Mouse (Mus musculus) lung, embryonic 15.5 days (tissue): ENCODE measurements around the gene Prkn. TPM values are rescaled to one million over a fixed set of nuclear protein-coding genes. Genes with fewer than 3 reads are reported as not detected.

ENCODE experiments used
- ATAC-seq: fragments of 200-750 bp; cut with Nextera tagmentation; 2 replicates; pipeline ENCODE4 v1.8.0; 2017; ENCODE audit warnings: moderate number of reproducible peaks, borderline replicate concordance; ENCODE audit not compliant: low FRiP score, low TSS enrichment; ENCODE audit errors: extremely low read depth
- H3K27ac ChIP-seq: fragments of 300-500 bp; sonication (generic); 2 replicates; pipeline ENCODE4 v1.5.1; 2015; ENCODE audit warnings: moderate library complexity, mild to moderate bottlenecking, inconsistent platforms
- H3K27me3 ChIP-seq: fragments of 300-500 bp; sonication (generic); 2 replicates; pipeline ENCODE4 v1.6.1; 2015; ENCODE audit warnings: inconsistent platforms
- H3K36me3 ChIP-seq: fragments of 300-500 bp; sonication (generic); 2 replicates; pipeline ENCODE4 v1.6.1; 2015; ENCODE audit warnings: inconsistent platforms
- H3K4me1 ChIP-seq: fragments of 300-500 bp; sonication (generic); 2 replicates; pipeline ENCODE4 v1.6.1; 2015; ENCODE audit warnings: inconsistent platforms
- H3K4me2 ChIP-seq: fragments of 300-500 bp; sonication (generic); 2 replicates; pipeline ENCODE4 v1.6.1; 2015; ENCODE audit warnings: inconsistent platforms, mild to moderate bottlenecking, moderate library complexity
- H3K4me3 ChIP-seq: fragments of 300-500 bp; sonication (generic); 2 replicates; pipeline ENCODE4 v1.5.1; 2015; ENCODE audit warnings: mild to moderate bottlenecking, inconsistent platforms
- H3K9ac ChIP-seq: fragments of 300-500 bp; sonication (generic); 2 replicates; pipeline ENCODE4 v1.6.1; 2015; ENCODE audit warnings: inconsistent platforms
- H3K9me3 ChIP-seq: fragments of 300-500 bp; sonication (generic); 2 replicates; pipeline ENCODE4 v1.6.1; 2016; ENCODE audit warnings: inconsistent platforms
- WGBS: fragments of 180-500 bp; shearing (Covaris S2); methylation state at CpG from one replicate; pipeline ENCODE4 v1.1.7; 2015; 5-methylcytosine and 5-hydroxymethylcytosine counted together
- polyA plus RNA-seq: library from polyadenylated mRNA; unstranded; fragments of >200 nt; fragmentation: Nextera tagmentation; extraction: Ambion mirVana; gene quantifications from 2 replicates; pipeline ENCODE4 v1.2.1, GENCODE M21; 2015

The Prkn gene
- polyA plus RNA-seq, 1 experiment from 2014 or later, result 0.90 TPM

DNA sequence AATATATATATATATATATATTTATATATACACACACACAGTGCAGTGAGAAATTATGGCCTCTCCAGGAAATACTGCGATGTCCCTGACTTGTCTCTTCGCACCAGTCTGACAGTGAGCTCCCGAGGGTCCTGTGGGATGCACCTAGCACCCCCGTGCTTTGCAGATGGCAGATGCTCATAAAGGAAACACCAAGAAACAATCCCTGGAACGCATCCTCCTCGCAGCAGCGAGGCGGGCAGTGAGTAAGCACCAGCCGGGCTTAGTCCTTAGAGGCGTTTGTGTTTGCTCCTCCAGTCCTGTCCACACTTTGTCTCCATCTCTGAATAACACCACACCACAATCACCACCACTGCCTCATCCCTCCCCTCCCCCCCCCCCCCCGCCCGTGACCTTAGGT, 939.4 kb downstream of the Prkn start:
- Histone ChIP-seq H3K9ac (no peak overlapping the region), H3K36me3 (no peaks in the 10 kb centered on the region), H3K27ac (no peak overlapping the region), H3K4me1 (no peaks in the 10 kb centered on the region), H3K9me3 (no peaks in the 10 kb centered on the region), H3K27me3 (no peaks in the 10 kb centered on the region), H3K4me3 (no peak overlapping the region), H3K4me2 (no peak overlapping the region)
- 72% methylated on average over 11 of the region's 12 CpGs for WGBS
- ATAC-seq, result no peak

DNA sequence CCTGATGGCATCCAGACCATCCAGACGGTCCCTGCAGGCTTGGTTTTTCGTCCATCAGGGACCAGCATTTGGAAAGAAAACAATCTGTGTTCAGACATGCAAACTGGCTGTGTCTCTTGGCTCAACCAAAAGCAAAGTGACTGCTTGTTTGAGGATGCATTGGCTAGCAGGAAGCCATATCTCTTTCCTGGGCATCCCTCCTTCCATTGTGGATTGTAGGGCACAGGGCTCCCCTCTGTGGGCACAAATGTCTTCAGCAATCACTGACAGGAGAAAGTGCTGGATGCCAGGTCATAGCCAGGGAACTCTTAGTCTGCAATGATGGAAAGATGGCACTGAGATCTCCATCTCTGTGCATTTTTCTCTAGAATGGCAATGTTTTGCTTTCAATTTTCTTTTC, 939.8 kb downstream of the Prkn start:
- ATAC-seq, result no peak
- WGBS, result 46% methylated on average over 2 of the region's 2 CpGs

GRCm38 (mm10) chr17:11780805-11781481, 940.8 kb downstream of the Prkn start:
- no peaks in the 10 kb centered on the region for H3K4me1 ChIP-seq
- H3K4me2 ChIP-seq, result no peak overlapping the region
- no peak overlapping the region for H3K9ac ChIP-seq
- H3K27ac ChIP-seq, result no peak overlapping the region
- ATAC-seq, result no peak
- H3K27me3 ChIP-seq, result no peaks in the 10 kb centered on the region
- no peaks in the 10 kb centered on the region for H3K36me3 ChIP-seq
- H3K9me3 ChIP-seq, result no peaks in the 10 kb centered on the region
- 63% methylated on average over 12 of the region's 12 CpGs for WGBS
- H3K4me3 ChIP-seq, result no peak overlapping the region

More for the DNA sequence above, 939.8 kb downstream of the Prkn start:
- Histone ChIP-seq H3K4me1 (no peaks in the 10 kb centered on the region), H3K27ac (no peak overlapping the region), H3K9me3 (no peaks in the 10 kb centered on the region), H3K4me3 (no peak overlapping the region), H3K27me3 (no peaks in the 10 kb centered on the region), H3K9ac (no peak overlapping the region), H3K36me3 (no peaks in the 10 kb centered on the region), H3K4me2 (no peak overlapping the region)

DNA sequence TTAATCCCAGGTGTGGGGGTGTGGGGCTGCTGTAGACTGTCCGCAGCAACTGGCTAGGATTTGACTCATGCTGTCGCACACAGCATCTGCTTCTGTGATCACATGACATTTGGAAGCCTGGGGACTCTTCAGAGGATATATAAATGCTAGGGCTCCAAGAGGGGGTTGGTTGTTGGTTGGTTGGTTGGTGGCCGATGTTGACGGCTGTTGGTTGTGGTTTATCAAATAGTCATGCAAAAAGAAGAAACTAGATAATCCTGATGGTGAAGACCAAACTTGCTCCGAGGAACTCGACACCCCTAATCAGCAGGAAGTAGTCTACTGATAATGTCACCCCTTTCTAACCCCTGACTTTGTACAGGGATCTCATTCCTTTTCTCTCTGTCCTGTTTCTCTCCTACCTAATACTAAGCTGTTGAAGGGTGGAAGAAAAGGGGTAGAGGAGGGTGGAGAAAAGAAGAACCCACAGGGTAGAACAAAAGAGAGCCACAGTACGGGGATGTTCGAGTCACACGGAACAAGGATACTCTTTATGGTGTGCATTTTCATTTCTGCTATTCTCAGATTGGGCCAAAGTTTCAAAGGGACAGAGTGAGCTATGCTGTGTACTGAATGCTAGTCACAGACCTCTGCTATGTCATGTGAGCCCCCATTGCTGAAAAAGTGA, 948.2 kb downstream of the Prkn start:
- no peak for ATAC-seq
- no peak overlapping the region for H3K4me3 ChIP-seq
- no peaks in the 10 kb centered on the region for H3K36me3 ChIP-seq
- no peak overlapping the region for H3K9ac ChIP-seq
- no peak overlapping the region for H3K4me2 ChIP-seq
- H3K27ac ChIP-seq, result no peak overlapping the region
- no peaks in the 10 kb centered on the region for H3K4me1 ChIP-seq
- H3K27me3 ChIP-seq, result no peaks in the 10 kb centered on the region
- 71% methylated on average over 9 of the region's 9 CpGs for WGBS
- H3K9me3 ChIP-seq, result no peaks in the 10 kb centered on the region

- H3K4me2 ChIP-seq, result no peak overlapping the region
- no peaks in the 10 kb centered on the region for H3K9me3 ChIP-seq
- 63% methylated on average over 3 of the region's 3 CpGs for WGBS
- no peaks in the 10 kb centered on the region for H3K27me3 ChIP-seq
- H3K36me3 ChIP-seq, result no peaks in the 10 kb centered on the region
- H3K4me1 ChIP-seq, result no peaks in the 10 kb centered on the region
- H3K27ac ChIP-seq, result no peak overlapping the region
- no peak overlapping the region for H3K4me3 ChIP-seq
- H3K9ac ChIP-seq, result no peak overlapping the region
- ATAC-seq, result no peak
Measured at GRCm38 (mm10) chr17:11795979-11796378, 955.8 kb downstream of the Prkn start.

- H3K4me3 ChIP-seq, result no peak overlapping the region
- WGBS, result 87% methylated on average over 4 of the region's 4 CpGs
- no peaks in the 10 kb centered on the region for H3K9me3 ChIP-seq
- H3K27ac ChIP-seq, result no peak overlapping the region
- H3K9ac ChIP-seq, result no peak overlapping the region
- no peaks in the 10 kb centered on the region for H3K36me3 ChIP-seq
- no peaks in the 10 kb centered on the region for H3K4me1 ChIP-seq
- H3K4me2 ChIP-seq, result no peak overlapping the region
- no peaks in the 10 kb centered on the region for H3K27me3 ChIP-seq
- no peak for ATAC-seq
Measured at GRCm38 (mm10) chr17:11801226-11801625, 961.0 kb downstream of the Prkn start.

- 55% methylated on average over 3 of the region's 3 CpGs for WGBS
- no peak for ATAC-seq
- Histone ChIP-seq H3K9ac (no peak overlapping the region), H3K27ac (no peak overlapping the region), H3K36me3 (no peaks in the 10 kb centered on the region), H3K9me3 (no peaks in the 10 kb centered on the region), H3K4me3 (no peak overlapping the region), H3K27me3 (no peaks in the 10 kb centered on the region), H3K4me1 (no peaks in the 10 kb centered on the region), H3K4me2 (no peak overlapping the region)
Measured at GRCm38 (mm10) chr17:11807280-11807679, 967.1 kb downstream of the Prkn start.

DNA sequence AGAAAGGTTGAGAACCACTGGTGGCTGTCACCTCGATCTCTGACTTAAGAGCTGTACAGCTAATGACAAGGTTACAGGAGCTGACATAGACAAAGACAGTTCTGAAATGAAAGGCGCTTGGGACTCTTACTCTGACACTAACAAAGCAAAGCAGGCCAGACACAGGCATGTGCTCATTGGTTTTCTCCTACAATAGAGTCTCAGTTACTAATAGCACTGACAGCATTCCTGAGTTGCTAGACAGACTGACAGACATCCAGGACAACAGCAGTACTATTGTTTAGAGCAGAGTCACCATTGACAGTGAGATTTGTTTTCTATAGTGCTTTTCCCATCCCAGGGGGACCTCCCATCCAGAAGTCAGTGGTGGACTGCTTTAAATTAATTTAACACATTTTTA, 977.7 kb downstream of the Prkn start:
- ATAC-seq, result no peak
- Histone ChIP-seq H3K4me1 (no peaks in the 10 kb centered on the region), H3K36me3 (no peaks in the 10 kb centered on the region), H3K4me3 (no peak overlapping the region), H3K4me2 (no peak overlapping the region), H3K9me3 (no peaks in the 10 kb centered on the region), H3K27me3 (no peaks in the 10 kb centered on the region), H3K27ac (no peak overlapping the region), H3K9ac (no peak overlapping the region)
- WGBS, result 73% methylated on average over 2 of the region's 2 CpGs

DNA sequence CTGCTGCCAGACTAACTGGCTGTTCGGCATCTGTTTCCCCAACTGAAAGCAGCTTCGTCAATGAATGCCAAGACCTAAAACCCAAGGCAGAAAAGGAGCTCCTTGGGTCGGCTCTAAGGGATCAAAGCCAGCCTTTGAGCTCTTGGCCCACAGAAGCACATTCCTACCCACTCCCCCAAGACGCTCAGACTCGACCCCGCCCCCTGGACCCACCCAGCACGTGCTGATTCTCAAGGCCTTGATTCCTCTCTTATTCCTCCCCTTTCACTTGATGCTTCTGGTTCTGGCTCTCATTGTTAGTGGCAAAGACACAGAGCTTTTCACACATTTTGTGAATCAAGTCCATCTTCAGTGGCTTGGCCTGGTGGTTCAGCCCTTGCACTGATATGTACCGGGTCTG, 979.3 kb downstream of the Prkn start:
- Histone ChIP-seq H3K27ac (no peak overlapping the region), H3K27me3 (no peaks in the 10 kb centered on the region), H3K9me3 (no peaks in the 10 kb centered on the region), H3K4me3 (no peak overlapping the region), H3K4me1 (no peaks in the 10 kb centered on the region), H3K9ac (no peak overlapping the region), H3K4me2 (no peak overlapping the region), H3K36me3 (no peaks in the 10 kb centered on the region)
- 53% methylated on average over 8 of the region's 8 CpGs for WGBS
- no peak for ATAC-seq

DNA sequence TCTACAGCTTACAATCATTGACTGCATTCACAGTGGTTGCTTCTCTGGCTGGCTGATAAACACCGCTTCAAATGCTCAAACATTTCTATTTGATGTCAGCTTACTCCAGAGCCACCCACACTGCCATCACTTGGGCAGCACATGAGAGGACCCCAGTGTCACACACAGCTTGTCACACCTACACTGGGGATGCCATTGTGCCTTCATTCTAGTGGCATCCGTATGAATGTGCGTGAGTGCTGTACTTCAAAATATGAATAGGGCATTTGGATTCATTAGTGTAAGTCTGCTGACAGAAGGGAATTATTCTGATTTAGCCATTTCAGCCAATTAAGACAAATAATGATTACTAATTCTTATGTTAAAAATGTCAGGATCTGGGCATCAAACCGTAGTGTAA, 980.6 kb downstream of the Prkn start:
- no peak overlapping the region for H3K27ac ChIP-seq
- H3K4me3 ChIP-seq, result no peak overlapping the region
- no peaks in the 10 kb centered on the region for H3K36me3 ChIP-seq
- no peaks in the 10 kb centered on the region for H3K9me3 ChIP-seq
- 86% methylated on average over 4 of the region's 4 CpGs for WGBS
- H3K27me3 ChIP-seq, result no peaks in the 10 kb centered on the region
- H3K9ac ChIP-seq, result no peak overlapping the region
- no peaks in the 10 kb centered on the region for H3K4me1 ChIP-seq
- ATAC-seq, result no peak
- H3K4me2 ChIP-seq, result no peak overlapping the region

DNA sequence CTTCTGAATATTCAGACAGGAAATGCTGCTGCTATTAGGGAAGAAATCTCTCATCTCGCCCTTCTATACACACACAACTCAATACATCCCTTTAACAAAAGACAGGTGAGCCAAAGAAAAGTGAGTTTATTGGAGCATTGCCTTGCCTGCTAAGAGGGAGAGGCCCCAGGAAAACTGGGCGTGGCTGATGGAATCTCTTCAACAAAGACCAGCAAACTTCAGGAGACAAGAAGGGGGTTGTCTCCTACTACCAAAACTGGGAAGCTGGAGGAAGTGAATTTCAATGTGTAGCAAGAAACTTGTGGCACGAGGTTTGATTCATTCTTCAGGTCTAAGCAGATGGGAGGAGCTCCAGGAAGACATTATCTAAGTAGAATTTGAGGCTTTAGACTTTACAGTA, 989.3 kb downstream of the Prkn start:
- Histone ChIP-seq H3K27ac (no peak overlapping the region), H3K9me3 (no peaks in the 10 kb centered on the region), H3K9ac (no peak overlapping the region), H3K36me3 (no peaks in the 10 kb centered on the region), H3K4me3 (no peak overlapping the region), H3K4me1 (no peaks in the 10 kb centered on the region), H3K4me2 (no peak overlapping the region), H3K27me3 (no peaks in the 10 kb centered on the region)
- 56% methylated on average over 3 of the region's 3 CpGs for WGBS
- ATAC-seq, result no peak

GRCm38 (mm10) chr17:11837121-11837520, 996.9 kb downstream of the Prkn start:
- 92% methylated on average over 3 of the region's 3 CpGs for WGBS

More at GRCm38 (mm10) chr17:11837121-11837520, 996.9 kb downstream of the Prkn start:
- Histone ChIP-seq H3K4me1 (no peaks in the 10 kb centered on the region), H3K4me2 (no peak overlapping the region), H3K36me3 (no peaks in the 10 kb centered on the region), H3K9ac (no peak overlapping the region), H3K27ac (no peak overlapping the region), H3K9me3 (no peaks in the 10 kb centered on the region), H3K4me3 (no peak overlapping the region), H3K27me3 (no peaks in the 10 kb centered on the region)
- no peak for ATAC-seq
